Mouse (Mus musculus) spleen, adult 2 months (tissue): ENCODE data around the gene Psmb7. TPM values are rescaled to one million over a fixed set of nuclear protein-coding genes. Genes with fewer than 3 reads are reported as not detected.

Experiments
- DNase-seq, 2 experiments: peaks; one replicate each; pipeline versions ENCODE4 v3.0.0 to v3.0.0-alpha.2; 2012 to 2021; ENCODE audit warnings: low spot score in 2 of 2, low read depth in 1 of 2
- H3K27ac ChIP-seq: fragments of 200-500 bp; 2 replicates; pipeline ENCODE4 v1.5.1; 2012; ENCODE audit warnings: low read length, inconsistent platforms; ENCODE audit not compliant: insufficient read depth
- H3K27me3 ChIP-seq: fragments of 200-500 bp; 2 replicates; pipeline ENCODE4 v1.6.1; 2012; ENCODE audit warnings: mild to moderate bottlenecking, moderate library complexity, low read length, inconsistent platforms; ENCODE audit not compliant: control insufficient read depth, insufficient read depth
- H3K36me3 ChIP-seq: fragments of 200-500 bp; 2 replicates; pipeline ENCODE4 v1.6.1; 2012; ENCODE audit warnings: mild to moderate bottlenecking, low read length, inconsistent platforms; ENCODE audit not compliant: control insufficient read depth, insufficient read depth
- H3K4me1 ChIP-seq: fragments of 200-500 bp; 2 replicates; pipeline ENCODE4 v1.6.1; 2011; ENCODE audit warnings: inconsistent platforms; ENCODE audit not compliant: control insufficient read depth, insufficient read depth, insufficient read length
- H3K4me3 ChIP-seq: fragments of 200-500 bp; 2 replicates; pipeline ENCODE4 v1.5.1; 2011; ENCODE audit warnings: mild to moderate bottlenecking, inconsistent platforms; ENCODE audit not compliant: insufficient read depth, insufficient read length; ENCODE audit errors: extremely low read depth
- CTCF ChIP-seq: fragments of 200-500 bp; IDR thresholded peaks from 2 replicates; pipeline ENCODE4 v1.5.1; 2011; ENCODE audit warnings: mild to moderate bottlenecking, inconsistent platforms; ENCODE audit not compliant: insufficient read depth, insufficient read length, insufficient replicate concordance; ENCODE audit errors: extremely low read depth
- POLR2A ChIP-seq: fragments of 200-500 bp; IDR thresholded peaks from 2 replicates; pipeline ENCODE4 v1.6.1; 2011; ENCODE audit warnings: low read depth, low read length, inconsistent platforms
- WGBS: fragments of 180-500 bp; shearing (Covaris S2); methylation state at CpG from one replicate; pipeline ENCODE4 v1.1.7; 2018; 5-methylcytosine and 5-hydroxymethylcytosine counted together
- polyA plus RNA-seq: library from polyadenylated mRNA; depleted of rRNA; stranded (reverse); fragments of >200 nt; gene quantifications from 2 replicates; pipeline ENCODE4 v1.2.3, GENCODE M21; 2012

The Psmb7 gene
- polyA plus RNA-seq, 1 experiment = 22.6 TPM

GRCm38 (mm10) chr2:38653293-38653619 lies 9.4 kb upstream of the Psmb7 start:
- TF ChIP-seq CTCF = no peak
- no peak for TF ChIP-seq POLR2A
- WGBS = 91% methylated on average over 5 of the region's 5 CpGs

DNA sequence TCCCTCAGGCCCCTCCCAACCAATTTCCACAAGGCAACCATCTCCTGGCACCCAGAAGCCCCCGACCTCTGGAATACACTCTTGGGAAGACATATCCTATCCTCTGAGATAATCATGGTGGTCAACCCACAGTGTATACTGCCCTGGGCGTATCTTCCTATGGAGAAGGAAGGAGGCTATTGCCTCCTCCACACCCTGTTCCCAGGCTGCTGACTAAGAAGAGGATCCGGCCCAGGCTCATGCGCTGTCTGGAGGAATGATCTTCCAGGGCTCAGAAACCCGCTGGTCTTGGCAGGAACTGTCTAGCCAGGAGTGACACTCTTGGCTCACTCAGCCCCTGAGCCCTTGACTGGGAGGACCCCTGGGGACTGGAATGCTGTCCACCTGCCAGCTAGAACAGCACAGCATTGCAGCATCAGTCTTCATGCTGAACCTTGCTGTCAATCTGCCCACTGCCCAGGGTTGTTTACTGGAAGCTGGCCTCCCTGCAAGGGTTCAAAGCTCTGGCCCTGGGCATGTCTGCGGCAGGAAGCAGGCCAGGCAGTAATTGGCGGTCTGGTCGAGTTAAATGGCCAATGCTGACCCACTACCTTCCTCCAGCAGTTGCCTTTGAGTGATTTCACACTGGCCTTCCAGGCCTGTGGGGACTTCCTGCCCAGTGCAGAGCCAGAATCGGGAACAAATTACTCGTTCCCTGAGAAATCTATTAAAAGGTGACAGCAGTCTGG lies 8.8 kb upstream of the Psmb7 start:
- Histone ChIP-seq H3K36me3 (no peaks in the 10 kb centered on the region), H3K27me3 (peaks cover 2% of the 10 kb centered on the region; the same call in 1 of the 2 replicates), H3K4me3 (no peak overlapping the region), H3K4me1 (no peaks in the 10 kb centered on the region), H3K27ac (no peak overlapping the region)
- no peak for DNase-seq
- WGBS = 73% methylated on average over 10 of the region's 10 CpGs
- TF ChIP-seq POLR2A (no peak), CTCF (no peak)

More at GRCm38 (mm10) chr2:38653293-38653619, 9.4 kb upstream of the Psmb7 start:
- Histone ChIP-seq H3K27ac (no peak overlapping the region), H3K4me3 (no peak overlapping the region), H3K36me3 (no peaks in the 10 kb centered on the region), H3K27me3 (peaks cover 3% of the 10 kb centered on the region; the same call in 1 of the 2 replicates), H3K4me1 (no peaks in the 10 kb centered on the region)
- no peak for DNase-seq

DNA sequence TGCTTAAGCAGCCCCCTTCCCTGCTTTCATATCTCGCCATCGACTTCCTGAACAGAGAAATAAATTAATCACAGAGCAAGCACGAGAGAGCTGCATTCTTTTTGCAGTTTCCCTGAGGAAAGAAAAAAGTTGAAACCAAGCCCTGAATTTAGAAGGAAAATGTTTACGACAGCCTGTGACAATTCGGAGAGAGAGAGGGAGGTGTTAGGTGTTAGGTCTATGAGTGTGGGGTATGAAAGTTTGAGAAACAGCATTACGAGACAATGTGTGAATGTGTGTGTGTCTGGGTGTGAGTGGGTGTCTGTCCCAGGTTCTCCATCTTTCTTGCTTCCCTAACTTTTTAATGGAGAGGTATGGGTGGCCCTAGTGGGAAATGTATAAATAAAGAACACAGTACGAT lies 8.2 kb upstream of the Psmb7 start:
- peaks cover 1% of the 10 kb centered on the region; the same call in 1 of the 2 replicates for H3K27me3 ChIP-seq
- no peak overlapping the region for H3K27ac ChIP-seq
- TF ChIP-seq CTCF (no peak), POLR2A (no peak)
- H3K4me1 ChIP-seq = no peaks in the 10 kb centered on the region
- no peak for DNase-seq
- no peaks in the 10 kb centered on the region for H3K36me3 ChIP-seq
- WGBS = 76% methylated on average over 7 of the region's 7 CpGs
- no peak overlapping the region for H3K4me3 ChIP-seq

- no peak for DNase-seq
- no peaks in the 10 kb centered on the region for H3K4me1 ChIP-seq
- no peaks in the 10 kb centered on the region for H3K27me3 ChIP-seq
- WGBS = 84% methylated on average over 1 of the region's 1 CpGs
- no peak overlapping the region for H3K4me3 ChIP-seq
- TF ChIP-seq POLR2A (no peak), CTCF (no peak)
- H3K27ac ChIP-seq = no peak overlapping the region
- no peaks in the 10 kb centered on the region for H3K36me3 ChIP-seq
Observed at GRCm38 (mm10) chr2:38650340-38650739, 6.5 kb upstream of the Psmb7 start.

DNA sequence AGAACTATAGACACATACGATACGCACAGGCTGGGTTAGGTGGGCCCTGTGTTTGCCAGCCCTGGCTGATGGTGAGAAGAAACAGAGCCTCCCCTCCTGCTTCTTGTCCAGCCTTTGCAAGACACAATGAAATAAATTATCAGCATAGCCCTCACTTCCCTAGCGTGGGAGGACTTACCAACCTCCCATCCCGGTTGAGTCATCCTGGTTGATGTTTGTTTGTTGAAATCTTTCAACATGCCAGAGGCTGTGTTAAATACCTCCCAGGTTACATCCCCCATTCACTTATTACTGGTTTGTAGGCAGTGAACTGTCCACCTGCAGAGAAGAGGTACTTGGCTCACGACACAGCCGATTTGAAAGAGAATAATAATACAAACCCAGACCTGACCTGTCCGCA lies 3.8 kb upstream of the Psmb7 start:
- TF ChIP-seq POLR2A (no peak), CTCF (no peak)
- H3K36me3 ChIP-seq = no peaks in the 10 kb centered on the region
- DNase-seq = no peak
- no peak overlapping the region for H3K27ac ChIP-seq
- WGBS = 92% methylated on average over 7 of the region's 7 CpGs
- peaks cover 3% of the 10 kb centered on the region; the same call in 1 of the 2 replicates for H3K4me1 ChIP-seq
- no peak overlapping the region for H3K4me3 ChIP-seq
- H3K27me3 ChIP-seq = no peaks in the 10 kb centered on the region

DNA sequence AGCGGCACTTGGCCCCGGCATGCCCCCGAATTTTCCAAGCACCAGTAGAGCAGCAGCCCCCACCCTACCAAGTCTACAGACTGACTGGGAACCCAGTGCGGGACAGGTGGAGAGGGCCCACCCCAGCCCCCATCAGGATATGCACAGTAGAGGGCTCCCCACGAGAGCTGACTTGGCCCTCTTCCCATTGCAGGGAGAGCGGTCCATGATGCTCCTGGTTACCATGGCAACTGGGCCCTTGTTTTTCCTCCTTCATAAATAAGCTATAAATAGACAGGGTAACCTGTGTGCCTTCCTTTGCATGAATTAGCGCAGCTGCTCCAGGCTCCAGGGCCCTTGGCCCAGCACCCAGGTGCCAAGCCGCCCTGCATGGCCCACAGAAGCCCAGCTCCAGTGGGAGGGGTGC lies 3.3 kb upstream of the Psmb7 start:
- peaks cover 3% of the 10 kb centered on the region; the same call in 1 of the 2 replicates for H3K4me1 ChIP-seq
- WGBS = 82% methylated on average over 8 of the region's 8 CpGs
- no peak for DNase-seq
- H3K4me3 ChIP-seq = no peak overlapping the region
- no peak for TF ChIP-seq POLR2A
- TF ChIP-seq CTCF = no peak
- H3K27me3 ChIP-seq = no peaks in the 10 kb centered on the region
- no peaks in the 10 kb centered on the region for H3K36me3 ChIP-seq
- no peak overlapping the region for H3K27ac ChIP-seq

DNA sequence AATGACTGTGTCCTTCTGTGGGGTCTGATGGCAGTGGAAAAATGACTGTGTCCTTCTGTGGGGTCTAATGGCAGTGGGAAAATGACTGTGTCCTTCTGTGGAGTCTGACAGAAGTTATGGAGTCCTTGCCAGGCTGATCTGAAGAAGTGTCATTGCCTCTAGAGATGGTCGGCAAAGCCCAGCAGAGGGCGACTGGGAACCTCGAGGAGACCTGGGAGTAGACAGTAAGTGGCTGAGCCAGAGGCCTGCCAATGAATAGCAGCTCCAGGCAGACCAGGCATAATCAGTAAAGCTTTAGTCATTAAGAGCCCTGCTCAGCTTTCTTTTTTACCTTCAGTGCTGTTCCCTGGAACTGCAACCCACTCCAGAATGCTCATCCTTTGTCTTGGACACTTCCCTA lies 2.0 kb upstream of the Psmb7 start:
- Histone ChIP-seq H3K36me3 (peaks cover 5% of the 10 kb centered on the region), H3K4me1 (peaks cover 3% of the 10 kb centered on the region; the same call in 1 of the 2 replicates), H3K27me3 (no peaks in the 10 kb centered on the region), H3K4me3 (no peak overlapping the region), H3K27ac (no peak overlapping the region)
- DNase-seq = peak in 1 of 2 experiments; percentile 48
- TF ChIP-seq POLR2A (no peak), CTCF (peak; percentile 42; the same call in 1 of the 2 replicates)
- 1% methylated on average over 3 of the region's 3 CpGs for WGBS
